Mouse (Mus musculus): ENCODE data around the gene Bahcc1. TPM values are rescaled to one million over a fixed set of nuclear protein-coding genes. Genes with fewer than 3 reads are reported as not detected.
A peak's percentile ranks its signal among the peaks of the same experiment; 100 is the strongest.

The Bahcc1 gene
- total RNA-seq, 1 experiment from 2014 or later = 0.76 TPM

- no peak for ATAC-seq (replicated peaks; ENCODE audit: insufficient number of reproducible peaks, low FRiP score, low TSS enrichment, poor library complexity, severe bottlenecking)
These were observed 6.1 kb upstream of the Bahcc1 start for GRCm38 (mm10) chr11:120226421-120227280.

GRCm38 (mm10) chr11:120227571-120228051 lies 5.1 kb upstream of the Bahcc1 start:
- ATAC-seq (replicated peaks; ENCODE audit: insufficient number of reproducible peaks, low FRiP score, low TSS enrichment, poor library complexity, severe bottlenecking) = no peak

- ATAC-seq (replicated peaks; ENCODE audit: insufficient number of reproducible peaks, low FRiP score, low TSS enrichment, poor library complexity, severe bottlenecking) = no peak
These were observed 4.4 kb upstream of the Bahcc1 start for GRCm38 (mm10) chr11:120228116-120228890.

- no peak for ATAC-seq (replicated peaks; ENCODE audit: insufficient number of reproducible peaks, low FRiP score, low TSS enrichment, poor library complexity, severe bottlenecking)
These were observed 3.8 kb upstream of the Bahcc1 start for GRCm38 (mm10) chr11:120228911-120229437.

- no peak for ATAC-seq (replicated peaks; ENCODE audit: insufficient number of reproducible peaks, low FRiP score, low TSS enrichment, poor library complexity, severe bottlenecking)
These were observed 2.6 kb upstream of the Bahcc1 start for GRCm38 (mm10) chr11:120229861-120230751.

GRCm38 (mm10) chr11:120230841-120231370 lies 1.8 kb upstream of the Bahcc1 start:
- ATAC-seq (replicated peaks; ENCODE audit: insufficient number of reproducible peaks, low FRiP score, low TSS enrichment, poor library complexity, severe bottlenecking) = no peak

- peak; percentile 49; the same call in 1 of the 2 replicates for ATAC-seq (replicated peaks; ENCODE audit: insufficient number of reproducible peaks, low FRiP score, low TSS enrichment, poor library complexity, severe bottlenecking)
These were observed 1.4 kb upstream of the Bahcc1 start for GRCm38 (mm10) chr11:120231379-120231778.

- no peak for ATAC-seq (replicated peaks; ENCODE audit: insufficient number of reproducible peaks, low FRiP score, low TSS enrichment, poor library complexity, severe bottlenecking)
These were observed 841 bp downstream of the Bahcc1 start for GRCm38 (mm10) chr11:120233441-120234135.

GRCm38 (mm10) chr11:120234136-120234775 lies 1.5 kb downstream of the Bahcc1 start:
- ATAC-seq (replicated peaks; ENCODE audit: insufficient number of reproducible peaks, low FRiP score, low TSS enrichment, poor library complexity, severe bottlenecking) = no peak

- ATAC-seq (replicated peaks; ENCODE audit: insufficient number of reproducible peaks, low FRiP score, low TSS enrichment, poor library complexity, severe bottlenecking) = no peak
These were observed 2.0 kb downstream of the Bahcc1 start for GRCm38 (mm10) chr11:120234776-120235181.

GRCm38 (mm10) chr11:120235385-120236113 lies 2.8 kb downstream of the Bahcc1 start:
- ATAC-seq (replicated peaks; ENCODE audit: insufficient number of reproducible peaks, low FRiP score, low TSS enrichment, poor library complexity, severe bottlenecking) = no peak

- no peak for ATAC-seq (replicated peaks; ENCODE audit: insufficient number of reproducible peaks, low FRiP score, low TSS enrichment, poor library complexity, severe bottlenecking)
These were observed 3.3 kb downstream of the Bahcc1 start for GRCm38 (mm10) chr11:120236114-120236437.

GRCm38 (mm10) chr11:120236438-120237165 lies 3.9 kb downstream of the Bahcc1 start:
- no peak for ATAC-seq (replicated peaks; ENCODE audit: insufficient number of reproducible peaks, low FRiP score, low TSS enrichment, poor library complexity, severe bottlenecking)

- 0 out of 2 replicates have a peak, but pooled peaks have one; percentile 34 for ATAC-seq (replicated peaks; ENCODE audit: insufficient number of reproducible peaks, low FRiP score, low TSS enrichment, poor library complexity, severe bottlenecking)
These were observed 4.7 kb downstream of the Bahcc1 start for GRCm38 (mm10) chr11:120237166-120238131.

- no peak for ATAC-seq (replicated peaks; ENCODE audit: insufficient number of reproducible peaks, low FRiP score, low TSS enrichment, poor library complexity, severe bottlenecking)
These were observed 5.6 kb downstream of the Bahcc1 start for GRCm38 (mm10) chr11:120238306-120238705.
